Mouse (Mus musculus) telencephalon, adult 2 months (tissue): ENCODE results near the gene Sept8.

Experiments
- DNase-seq: peaks from one replicate; pipeline ENCODE4 v3.0.0-alpha.2; 2011; ENCODE audit warnings: low read depth, low spot score

The Sept8 gene

DNA sequence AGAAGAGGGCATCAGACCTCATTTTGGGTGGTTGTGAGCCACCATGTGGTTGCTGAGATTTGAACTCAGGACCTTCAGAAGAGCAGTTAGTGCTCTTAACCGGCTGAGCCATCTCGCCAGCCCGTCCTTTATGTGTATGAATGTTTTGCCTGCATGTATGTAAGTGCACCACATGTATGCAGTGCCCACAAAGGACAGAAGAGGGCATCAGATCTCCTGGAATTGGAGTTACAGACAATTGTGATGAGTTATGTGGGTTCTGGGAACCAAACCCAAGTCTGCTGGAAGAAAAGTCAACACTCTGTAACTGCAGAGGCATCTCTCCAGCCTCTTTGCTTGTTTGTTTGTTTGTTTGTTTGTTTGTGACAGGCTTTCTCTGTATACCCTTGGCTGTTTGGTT, 61.5 kb downstream of the Sept8 start:
- DNase-seq, result no peak

- no peak for DNase-seq
Measured at GRCm38 (mm10) chr11:53583151-53583550, 64.1 kb downstream of the Sept8 start.

- DNase-seq, result peak; percentile 31
Measured at GRCm38 (mm10) chr11:53584849-53585248, 65.8 kb downstream of the Sept8 start.

GRCm38 (mm10) chr11:53585510-53585909, 66.5 kb downstream of the Sept8 start:
- DNase-seq, result no peak

DNA sequence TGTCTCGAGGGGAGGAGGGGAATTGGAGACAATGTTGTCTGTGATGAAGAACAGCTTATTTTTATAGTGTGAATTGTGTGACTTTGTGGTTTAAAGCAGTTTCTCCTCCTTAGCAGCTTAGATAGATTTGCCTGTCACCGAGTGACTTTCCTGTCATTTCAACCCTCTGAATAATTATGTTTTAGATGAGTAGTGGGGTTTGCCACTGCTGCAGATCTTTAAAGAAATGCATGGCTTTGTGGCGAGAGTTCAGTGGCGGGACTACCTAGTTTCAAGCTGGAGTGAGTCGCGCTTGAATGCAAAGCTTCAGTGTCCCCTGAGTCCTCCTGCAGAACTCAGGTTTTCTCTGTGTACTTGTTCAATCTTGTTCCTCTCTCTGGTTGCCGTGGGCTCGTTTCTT, 69.2 kb downstream of the Sept8 start:
- no peak for DNase-seq

GRCm38 (mm10) chr11:53590368-53590768, 71.3 kb downstream of the Sept8 start:
- DNase-seq, result no peak

DNA sequence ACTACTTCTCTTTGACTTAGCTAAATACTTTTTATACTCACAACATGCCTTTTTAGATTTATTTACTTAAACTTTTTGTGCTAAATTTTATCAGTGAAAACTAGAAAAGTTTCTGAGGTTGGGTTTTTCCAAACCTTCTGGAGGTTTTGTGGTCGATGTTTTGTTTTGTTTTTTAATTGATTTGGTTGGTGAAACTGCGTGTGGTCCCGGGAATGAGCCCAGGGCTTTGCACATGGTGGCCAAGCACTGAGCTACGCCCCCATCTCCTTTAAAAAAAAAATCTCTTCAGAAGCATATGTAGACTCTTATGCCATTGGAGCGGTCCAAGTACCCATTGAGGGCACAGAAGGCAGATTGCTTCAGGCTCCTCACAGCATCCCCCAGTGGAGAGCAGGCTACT, 72.1 kb downstream of the Sept8 start:
- no peak for DNase-seq
